Mouse (Mus musculus): ENCODE measurements around the gene Gm2000.
"Not testable (repeated sequence)": the region's sequence is repeated elsewhere in the genome, so short reads cannot be mapped to it uniquely, and the experiment has no call there.

The Gm2000 gene

GRCm38 (mm10) chr1:156365740-156366139 lies at the start of gene Gm2000:
TSS of gene Gm2000 (plus strand) at chr1:156366040.
- DNase-seq (ENCODE audit: low spot score in 2 of 2) = no peak

- DNase-seq (ENCODE audit: low spot score in 2 of 2) = no peak
These were observed 42.7 kb upstream of the Gm2000 start for GRCm38 (mm10) chr1:156323126-156323525.

- no peak for DNase-seq (ENCODE audit: low spot score in 2 of 2)
These were observed 25.0 kb upstream of the Gm2000 start for GRCm38 (mm10) chr1:156340847-156341246.

GRCm38 (mm10) chr1:156344433-156344832 lies 21.4 kb upstream of the Gm2000 start:
- no peak for DNase-seq (ENCODE audit: low spot score in 2 of 2)

GRCm38 (mm10) chr1:156345633-156346032 lies 20.2 kb upstream of the Gm2000 start:
- no peak for DNase-seq (ENCODE audit: low spot score in 2 of 2)

GRCm38 (mm10) chr1:156349031-156349430 lies 16.8 kb upstream of the Gm2000 start:
- no peak for DNase-seq (ENCODE audit: low spot score in 2 of 2)

- DNase-seq (ENCODE audit: low spot score in 2 of 2) = no peak
These were observed 15.4 kb upstream of the Gm2000 start for GRCm38 (mm10) chr1:156350441-156350840.

- no peak for DNase-seq (ENCODE audit: low spot score in 2 of 2)
These were observed 13.4 kb upstream of the Gm2000 start for GRCm38 (mm10) chr1:156352466-156352865.

GRCm38 (mm10) chr1:156381217-156381616 lies 15.4 kb downstream of the Gm2000 start:
- no peak for DNase-seq (ENCODE audit: low spot score in 2 of 2)

- DNase-seq (ENCODE audit: low spot score in 2 of 2) = no peak
These were observed 20.4 kb downstream of the Gm2000 start for GRCm38 (mm10) chr1:156386232-156386631.

GRCm38 (mm10) chr1:156386880-156387279 lies 21.0 kb downstream of the Gm2000 start:
- no peak for DNase-seq (ENCODE audit: low spot score in 2 of 2)

GRCm38 (mm10) chr1:156393148-156393547 lies 27.3 kb downstream of the Gm2000 start:
- DNase-seq (ENCODE audit: low spot score in 2 of 2) = no peak

GRCm38 (mm10) chr1:156400159-156400558 lies 34.3 kb downstream of the Gm2000 start:
- DNase-seq (ENCODE audit: low spot score in 2 of 2) = not testable (repeated sequence)

- no peak for DNase-seq (ENCODE audit: low spot score in 2 of 2)
These were observed 36.7 kb downstream of the Gm2000 start for GRCm38 (mm10) chr1:156402491-156402890.

GRCm38 (mm10) chr1:156403251-156403650 lies 37.4 kb downstream of the Gm2000 start:
- no peak for DNase-seq (ENCODE audit: low spot score in 2 of 2)

- peak; percentile 9 to 13 for DNase-seq (ENCODE audit: low spot score in 2 of 2)
These were observed 42.2 kb downstream of the Gm2000 start for GRCm38 (mm10) chr1:156408004-156408403.

GRCm38 (mm10) chr1:156408521-156408920 lies 42.7 kb downstream of the Gm2000 start:
- DNase-seq (ENCODE audit: low spot score in 2 of 2) = no peak
